Mouse (Mus musculus) lung, postnatal 14 days (tissue): ENCODE results near the gene Tomm6.

ENCODE experiments used
- DNase-seq: peaks from one replicate; pipeline ENCODE4 v3.0.0; 2021

The Tomm6 gene

DNA sequence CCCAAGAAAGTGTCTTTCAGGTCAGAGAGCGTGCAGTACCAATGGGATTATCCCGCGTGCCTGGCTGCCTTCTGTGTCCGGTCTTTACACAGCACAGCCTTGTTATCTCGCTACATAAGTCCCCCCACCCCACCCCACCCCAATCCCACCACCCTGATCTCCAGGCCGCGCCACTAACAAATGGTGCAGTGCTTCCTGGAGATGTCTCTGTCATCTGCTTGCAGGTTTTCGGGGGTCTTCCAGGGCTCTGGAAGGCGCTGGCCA lies at the start of gene Tomm6:
Tomm6 (minus strand) TSS at position 43 of the 264 bp plus-strand sequence.
- no peak for DNase-seq

DNA sequence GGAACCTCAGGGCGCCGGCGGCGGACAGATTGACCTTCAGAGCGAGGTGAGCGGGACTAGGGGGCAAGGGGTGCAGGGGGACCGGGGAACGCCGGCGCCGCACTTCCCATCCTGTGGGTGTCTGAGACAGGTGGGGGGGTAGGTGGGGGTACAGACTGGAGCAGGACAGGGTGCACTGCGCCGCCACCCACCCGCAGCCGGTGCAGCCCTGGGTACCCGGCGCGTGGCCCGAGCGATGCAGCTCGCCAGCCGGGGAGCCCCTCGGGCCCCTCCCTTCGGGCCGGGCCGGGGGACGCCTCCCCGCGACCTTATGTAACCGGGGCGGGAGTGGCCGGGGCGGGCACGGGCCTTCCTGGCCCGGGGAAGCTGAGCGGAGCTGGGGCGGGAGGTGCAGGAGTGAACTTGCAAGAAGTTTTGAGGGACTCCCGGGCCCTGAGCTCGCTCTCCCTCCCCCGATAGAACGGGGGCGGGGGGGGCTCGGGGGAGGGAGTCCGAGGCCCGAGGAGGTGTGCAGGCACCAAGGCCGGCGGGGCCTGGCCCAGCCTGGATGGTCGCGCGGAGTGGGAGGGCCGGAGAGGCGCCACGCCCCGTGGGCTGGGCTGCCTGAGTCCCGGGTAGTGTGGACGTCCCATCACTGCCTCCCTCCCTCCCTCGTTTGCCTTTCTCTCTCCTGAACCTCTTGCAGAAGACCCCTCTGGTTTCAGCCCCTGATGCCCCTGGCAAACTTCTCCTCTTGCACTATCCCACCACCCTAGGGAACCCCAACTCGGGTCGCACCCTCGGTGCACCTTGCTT lies 49.3 kb upstream of the Tomm6 start:
- peak; percentile 90 for DNase-seq

DNA sequence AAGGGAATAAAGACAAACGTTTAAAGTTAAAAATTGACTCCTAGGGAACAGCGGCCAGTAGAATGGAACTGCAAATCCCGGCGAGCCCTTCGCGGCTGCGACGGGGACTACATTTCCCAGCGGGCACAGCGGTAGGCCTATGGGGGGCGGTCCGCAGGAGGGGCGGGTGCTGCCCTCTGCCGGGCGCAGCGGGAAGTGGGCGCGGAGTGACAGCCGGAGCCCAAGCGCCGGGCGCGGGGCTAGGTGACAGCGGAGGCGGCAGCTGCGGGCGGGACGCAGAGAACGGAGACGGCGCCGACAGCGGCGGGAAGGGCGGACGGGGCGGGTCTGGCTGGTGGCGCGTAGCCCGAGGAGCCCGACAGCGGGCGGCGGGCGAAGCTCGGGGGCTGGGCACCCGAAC lies 48.7 kb upstream of the Tomm6 start, which contains the start of gene Tfeb:
Tfeb (plus strand) TSS at position 175 of the 400 bp plus-strand sequence.
- DNase-seq = peak; percentile 99

DNA sequence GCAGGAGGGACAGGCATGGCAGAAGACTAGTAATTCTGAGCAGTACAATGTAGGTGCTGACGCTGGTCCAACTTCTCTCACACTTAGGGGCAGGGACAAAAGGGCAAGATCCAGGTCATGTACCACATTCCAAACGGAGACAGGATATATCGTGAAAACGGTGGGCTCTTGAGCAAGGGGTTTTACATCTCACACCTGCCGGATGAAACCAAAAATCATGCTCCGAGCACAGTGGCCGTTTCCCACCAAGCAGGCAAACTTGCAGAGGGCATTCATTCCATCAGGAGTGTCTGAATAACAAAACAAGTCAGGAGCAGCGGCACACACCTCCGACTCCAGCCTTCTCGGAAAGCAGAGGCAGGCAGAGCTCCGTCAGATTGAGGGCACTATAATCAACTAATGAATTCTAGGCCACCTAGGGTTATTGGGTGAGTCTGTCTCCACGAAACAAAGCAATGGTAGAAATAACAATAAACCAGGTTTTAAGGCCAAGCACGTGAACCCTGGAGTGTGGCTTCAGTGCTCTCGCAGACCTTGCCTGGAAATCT lies 47.4 kb upstream of the Tomm6 start:
- DNase-seq = no peak

DNA sequence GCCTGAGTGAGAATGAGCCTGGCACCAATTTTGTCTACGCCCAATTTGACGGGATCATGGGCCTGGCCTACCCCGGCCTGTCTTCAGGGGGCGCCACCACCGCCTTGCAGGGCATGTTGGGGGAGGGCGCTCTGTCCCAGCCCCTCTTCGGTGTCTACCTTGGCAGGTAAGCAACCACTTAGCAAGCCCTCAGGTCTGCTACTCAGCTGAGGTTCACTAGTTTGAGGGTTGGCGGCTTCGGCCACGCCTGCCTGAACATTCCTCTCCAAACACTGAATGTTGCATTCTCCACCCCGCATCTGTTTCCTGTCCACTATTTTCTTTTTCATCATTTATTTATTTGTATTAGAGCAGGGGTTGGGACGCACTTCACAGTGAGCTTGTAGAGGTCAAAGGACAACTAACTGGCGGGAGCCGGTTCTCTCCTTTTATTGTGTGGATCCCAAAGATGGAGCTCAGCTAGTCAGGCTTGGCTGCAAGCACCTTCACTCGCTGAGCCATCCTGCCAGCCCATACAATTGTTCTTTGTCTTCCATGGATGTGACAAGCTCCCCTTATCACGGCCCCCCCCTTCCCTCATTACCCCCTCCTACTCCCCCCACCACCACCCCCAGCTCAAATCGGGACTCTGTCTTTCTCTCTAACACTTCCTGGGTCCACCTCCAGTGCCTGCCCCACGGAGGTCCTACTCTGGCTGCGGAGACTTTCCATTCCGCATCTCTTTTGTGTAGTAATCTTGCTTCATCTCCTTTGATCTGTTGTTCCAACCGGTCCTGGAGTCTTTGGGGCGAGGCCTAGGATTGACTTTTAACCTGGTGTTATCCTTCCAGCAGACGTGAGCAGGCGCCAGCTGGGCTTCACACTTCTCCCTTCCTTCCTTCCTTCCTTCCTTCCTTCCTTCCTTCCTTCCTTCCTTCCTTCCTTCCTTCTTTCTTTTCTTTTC lies 42.7 kb upstream of the Tomm6 start:
- DNase-seq = peak; percentile 37

DNA sequence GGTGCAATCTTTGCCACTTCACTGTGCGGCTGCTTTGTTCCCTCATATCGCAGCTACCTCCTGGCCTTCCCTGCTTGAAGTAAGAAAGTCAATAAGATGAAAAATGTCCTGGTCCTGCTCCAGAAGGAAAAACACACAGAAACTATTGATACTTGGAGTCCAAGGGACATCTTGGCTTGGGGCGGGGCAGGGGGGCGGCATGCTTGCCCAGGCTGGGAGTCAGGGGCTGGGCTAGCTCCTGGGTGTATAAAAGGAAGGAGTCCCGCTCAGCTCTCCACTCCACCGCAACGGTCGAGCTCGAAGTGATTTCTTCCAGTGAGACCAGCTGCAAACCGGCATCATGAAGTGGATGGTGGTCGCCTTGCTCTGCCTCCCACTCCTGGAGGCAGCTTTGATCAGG lies 38.4 kb upstream of the Tomm6 start, which contains the start of gene Pgc:
Pgc (plus strand) TSS at position 277 of the 400 bp plus-strand sequence.
- no peak for DNase-seq

DNA sequence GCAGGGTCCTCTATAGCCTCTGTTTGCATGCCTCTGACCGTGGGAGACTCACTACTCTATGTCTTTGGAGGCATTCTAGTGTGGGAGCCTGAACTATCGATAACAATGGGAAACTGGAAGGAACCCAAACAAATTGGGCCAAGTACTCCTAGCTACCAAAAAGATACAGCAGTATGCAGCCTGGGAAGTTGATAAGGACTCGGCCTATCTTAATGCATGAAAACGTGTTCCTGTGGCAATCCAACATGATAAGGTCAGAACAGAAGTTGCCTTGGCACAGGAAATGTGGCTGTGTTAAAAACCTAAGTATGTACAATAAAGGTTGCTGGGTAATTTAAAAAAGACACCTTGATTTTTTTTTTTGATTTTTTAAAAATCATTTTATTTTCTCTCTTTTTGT lies 33.0 kb upstream of the Tomm6 start:
- no peak for DNase-seq

DNA sequence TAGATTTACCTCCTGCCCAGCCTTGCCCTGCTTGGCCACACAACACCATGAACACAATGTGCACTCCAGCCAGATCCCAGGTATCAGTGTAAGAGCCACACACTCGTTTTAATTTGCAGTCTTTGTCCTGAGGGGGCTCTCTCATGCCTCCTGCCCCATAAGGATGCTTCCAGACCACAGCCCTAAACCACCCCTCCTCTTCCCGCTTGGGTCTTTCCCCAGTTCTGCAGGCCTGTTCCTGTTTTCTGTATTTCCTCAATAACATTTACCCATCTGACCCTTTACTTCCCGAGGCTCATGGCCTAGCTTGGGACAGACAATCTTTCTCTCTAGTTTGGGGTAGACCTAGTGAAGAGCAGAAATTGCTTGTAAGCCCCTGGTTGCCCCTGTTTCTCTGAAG lies 26.9 kb upstream of the Tomm6 start:
- no peak for DNase-seq

DNA sequence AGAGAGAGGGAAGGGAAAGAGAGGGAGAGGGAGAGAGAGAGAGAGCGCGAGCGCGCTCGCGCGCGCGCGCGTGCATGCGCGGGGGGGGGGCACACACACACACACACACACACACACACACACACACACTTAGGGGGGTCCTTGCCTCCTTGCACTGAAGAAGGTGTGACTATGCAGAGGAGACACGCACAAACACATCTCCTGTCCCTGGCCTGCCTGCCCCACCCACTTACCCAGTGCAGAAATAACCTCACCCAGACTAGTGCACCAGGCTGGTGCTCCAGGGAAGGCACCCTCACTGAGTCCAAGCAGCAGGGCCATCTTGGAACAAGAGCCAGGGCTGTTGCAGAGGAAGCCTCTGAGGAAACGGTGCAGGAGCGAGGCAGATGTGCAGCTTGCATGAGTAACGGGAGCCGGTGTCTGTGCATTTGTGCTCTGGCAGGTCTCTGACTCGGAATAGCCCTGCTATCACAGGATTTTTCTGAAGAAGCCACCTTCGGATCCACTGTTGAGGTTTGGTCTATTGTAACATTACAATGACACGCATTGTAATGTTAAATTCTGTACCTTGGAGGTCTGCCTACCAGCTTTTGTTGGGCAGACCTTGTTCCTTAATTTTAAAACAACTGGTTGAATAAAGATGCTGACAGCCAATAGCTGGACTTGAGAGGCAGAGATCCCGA lies 24.8 kb upstream of the Tomm6 start:
- DNase-seq = no peak

DNA sequence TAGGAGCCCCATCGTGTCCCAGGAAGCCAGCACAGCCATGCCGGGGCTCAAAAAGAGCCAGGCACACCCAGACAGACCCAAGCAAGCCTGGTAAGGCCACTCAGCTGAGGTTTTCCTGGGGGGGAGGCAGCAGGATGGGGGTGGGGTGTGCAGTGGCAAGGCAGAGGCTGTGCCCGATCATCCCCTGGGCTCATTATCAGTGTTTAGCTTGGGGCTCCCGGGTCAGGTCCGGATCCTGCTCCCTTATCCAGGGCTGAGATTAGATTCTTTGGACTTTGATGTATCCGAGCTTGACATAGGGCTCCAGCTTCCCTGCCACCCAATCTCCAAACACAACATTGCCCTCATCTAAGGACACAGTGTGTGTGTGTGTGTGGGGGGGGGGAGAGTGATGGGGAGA lies 23.7 kb upstream of the Tomm6 start:
- DNase-seq = no peak

DNA sequence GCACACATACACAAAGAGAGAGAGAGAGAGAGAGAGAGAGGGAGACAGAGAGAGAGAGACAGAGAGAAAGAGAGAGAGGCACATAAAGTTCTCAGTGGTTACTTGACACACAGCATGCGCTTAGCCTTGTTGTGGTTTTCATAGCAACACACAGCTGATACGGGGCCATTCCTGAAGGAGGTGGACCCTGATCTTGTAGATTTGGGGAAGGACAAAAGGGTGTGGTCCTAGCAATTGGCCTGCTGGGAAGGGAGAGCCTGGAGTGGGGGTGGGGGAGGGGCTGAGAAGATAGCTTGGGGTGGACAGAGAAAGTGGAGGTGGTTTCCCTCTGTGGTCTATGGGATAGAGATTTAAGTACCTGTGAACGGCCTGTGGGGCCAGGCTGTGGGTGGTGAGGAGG lies 21.9 kb upstream of the Tomm6 start:
- DNase-seq = no peak

DNA sequence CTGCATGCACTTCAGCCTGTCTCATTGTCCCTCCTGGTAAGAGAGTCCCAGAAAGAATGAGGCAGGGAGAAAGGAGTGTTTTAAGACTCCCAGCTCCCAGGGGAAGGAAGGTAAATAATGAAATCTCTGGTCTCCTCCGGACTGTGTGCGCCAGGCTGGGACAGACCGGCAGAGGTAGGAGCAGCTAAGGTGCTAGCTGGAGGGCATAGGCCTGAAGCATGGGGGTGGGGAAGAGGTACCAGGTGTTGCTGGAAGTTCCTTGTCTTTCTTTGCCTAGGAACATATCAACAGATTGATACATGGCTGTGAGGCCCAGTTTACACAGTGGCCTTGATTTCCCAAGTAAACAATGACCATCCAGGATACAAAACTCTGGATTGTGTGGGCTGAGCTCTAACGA lies 20.8 kb upstream of the Tomm6 start:
- DNase-seq = no peak

DNA sequence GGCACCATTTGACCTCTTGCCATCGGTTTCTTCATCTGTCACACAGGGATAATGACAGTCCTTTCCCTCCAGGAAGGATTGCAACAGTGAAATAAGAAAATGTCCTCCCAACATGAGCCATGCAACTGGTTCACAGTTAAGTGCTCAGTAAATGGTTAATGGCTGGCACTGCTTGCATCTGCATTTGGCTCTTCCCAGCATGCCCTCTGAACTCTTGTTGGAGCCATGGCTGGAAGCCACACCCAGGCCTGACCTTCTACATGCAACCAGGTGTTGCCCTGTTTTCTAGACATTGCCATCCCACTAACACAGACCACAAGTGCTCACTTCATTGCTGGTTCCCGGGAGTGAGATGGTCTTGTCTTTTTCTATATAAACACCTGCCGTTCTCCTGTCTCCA lies 19.8 kb upstream of the Tomm6 start:
- no peak for DNase-seq

DNA sequence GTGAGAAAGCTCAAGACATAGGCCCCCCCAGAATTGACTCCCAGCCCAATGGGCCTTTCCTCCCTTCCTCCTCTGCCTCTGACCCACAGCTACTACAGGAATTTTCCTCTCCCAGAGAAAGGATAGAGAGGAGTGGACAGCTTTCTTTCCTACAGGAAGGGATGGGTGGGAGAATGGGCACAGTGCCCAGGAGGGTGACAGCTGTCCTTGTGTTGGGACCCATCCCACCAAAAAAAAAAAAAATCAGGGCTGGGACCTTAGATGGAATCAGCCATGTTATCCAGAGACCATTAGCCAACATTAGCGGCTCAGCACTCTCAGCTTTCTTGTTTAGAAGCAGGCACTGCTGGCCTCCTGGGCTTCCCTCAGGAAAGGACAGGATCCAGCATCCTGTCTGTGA lies 18.0 kb upstream of the Tomm6 start:
- peak; percentile 20 for DNase-seq

DNA sequence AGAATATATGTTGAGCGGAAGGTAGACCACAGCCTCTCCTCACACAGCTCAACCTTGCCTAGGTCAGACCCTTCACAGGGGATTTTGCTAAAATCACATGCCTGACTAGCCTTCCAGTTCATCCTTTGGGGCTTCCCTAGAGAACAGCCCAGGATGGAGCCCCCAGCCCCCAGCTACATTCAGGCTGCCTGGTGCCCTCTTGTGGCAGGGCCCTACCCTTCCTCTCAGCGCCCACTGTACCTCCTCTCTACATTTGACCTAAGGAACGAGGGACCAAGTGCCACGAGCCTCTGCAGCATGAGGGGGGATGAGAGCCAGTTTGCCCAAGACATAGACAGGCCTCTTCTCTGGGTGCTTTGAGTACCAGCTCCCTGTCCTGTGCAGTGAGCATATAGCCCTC lies 16.5 kb upstream of the Tomm6 start:
- DNase-seq = no peak

DNA sequence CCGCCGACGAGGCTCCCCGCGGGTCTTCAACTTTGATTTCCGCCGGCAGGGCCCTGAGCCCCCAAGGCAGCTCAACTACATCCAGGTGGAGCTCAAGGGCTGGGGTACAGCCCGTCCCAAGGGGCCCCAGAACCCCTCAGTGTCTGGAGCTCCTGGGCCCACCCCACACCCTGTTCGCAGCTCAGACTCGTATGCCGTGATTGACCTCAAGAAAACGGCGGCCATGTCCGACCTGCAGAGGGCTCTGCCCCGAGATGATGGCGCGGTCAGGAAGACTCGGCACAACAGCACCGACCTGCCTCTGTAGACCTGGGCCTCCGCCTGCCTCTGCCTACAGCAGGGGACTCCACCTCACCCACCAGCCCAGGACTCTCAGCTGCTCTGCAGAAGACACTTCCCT lies 15.4 kb upstream of the Tomm6 start:
- DNase-seq = no peak

DNA sequence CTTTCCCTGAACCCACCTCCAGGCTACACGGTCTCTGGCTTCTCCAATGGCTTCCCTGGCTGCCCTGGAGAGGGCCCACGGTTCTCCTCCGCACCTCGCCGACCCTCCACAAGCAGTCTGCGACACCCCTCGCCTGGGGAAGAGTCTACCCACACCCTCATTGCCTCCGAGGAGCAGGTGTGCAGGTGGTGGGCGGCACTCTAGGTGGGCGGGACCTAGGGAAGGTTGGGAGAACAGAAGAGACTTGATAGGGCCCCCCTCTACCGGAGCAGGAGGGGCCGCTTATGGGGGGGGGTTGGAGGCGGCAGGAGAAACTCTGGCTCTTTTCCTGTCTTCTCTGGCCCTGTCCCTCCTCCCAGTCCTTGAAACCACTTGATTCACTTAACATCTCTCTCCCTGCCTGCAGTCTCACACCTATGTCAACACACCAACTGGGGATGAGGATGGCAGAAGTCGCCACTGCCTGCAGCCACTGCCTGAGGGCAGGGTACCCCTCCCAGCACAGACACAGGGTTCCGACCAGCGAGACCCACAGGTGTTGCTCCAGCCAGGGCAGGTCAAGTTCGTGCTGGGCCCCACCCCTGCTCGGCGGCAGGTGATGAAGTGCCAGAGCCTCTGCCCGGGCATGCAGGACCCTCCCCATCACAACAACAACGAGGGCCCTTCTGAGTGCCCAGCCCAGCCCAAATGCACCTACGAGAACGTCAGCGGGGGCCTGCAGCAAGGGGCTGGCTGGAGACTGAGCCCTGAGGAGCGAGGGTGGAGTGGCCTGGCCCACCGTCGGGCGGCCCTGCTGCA lies 14.6 kb upstream of the Tomm6 start:
- no peak for DNase-seq

DNA sequence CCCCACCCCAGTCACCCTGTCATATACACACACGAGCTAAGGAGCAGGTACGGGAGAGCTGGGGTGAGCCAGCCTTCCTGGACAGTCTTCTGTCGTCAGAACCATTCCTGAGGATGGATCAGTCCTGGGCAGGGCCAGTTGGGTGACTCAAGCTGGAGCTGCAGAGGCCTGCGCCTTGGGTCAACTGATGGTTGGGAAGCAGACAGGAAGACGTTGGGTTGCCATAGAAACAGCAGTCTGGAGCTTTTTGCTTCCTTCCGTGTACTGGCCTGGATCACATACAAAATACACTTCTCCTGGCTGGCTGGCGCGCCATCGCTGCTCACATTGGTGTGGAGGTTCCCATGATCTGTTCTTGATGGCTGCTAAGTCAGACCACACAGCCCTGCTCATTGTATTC lies 13.6 kb upstream of the Tomm6 start:
- no peak for DNase-seq

DNA sequence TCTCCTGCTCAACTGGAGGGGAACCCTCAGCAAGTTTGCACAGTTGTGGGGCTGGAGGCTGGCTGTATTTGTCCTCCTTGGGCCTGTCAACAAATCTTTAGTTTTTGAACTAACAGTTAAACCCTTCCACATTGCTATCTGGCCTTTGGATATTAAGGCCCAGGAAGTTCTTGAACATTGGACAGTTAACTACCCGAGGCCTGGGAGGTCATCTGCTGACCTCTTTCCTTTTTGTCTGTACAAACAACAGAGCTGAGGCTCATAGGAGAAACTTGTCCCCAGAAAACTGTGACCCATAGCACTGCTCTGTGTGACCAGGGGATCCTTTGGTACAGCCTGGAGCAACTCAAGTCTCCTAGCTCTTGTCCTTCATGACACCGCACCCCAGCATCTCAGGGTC lies 10.9 kb upstream of the Tomm6 start:
- no peak for DNase-seq

DNA sequence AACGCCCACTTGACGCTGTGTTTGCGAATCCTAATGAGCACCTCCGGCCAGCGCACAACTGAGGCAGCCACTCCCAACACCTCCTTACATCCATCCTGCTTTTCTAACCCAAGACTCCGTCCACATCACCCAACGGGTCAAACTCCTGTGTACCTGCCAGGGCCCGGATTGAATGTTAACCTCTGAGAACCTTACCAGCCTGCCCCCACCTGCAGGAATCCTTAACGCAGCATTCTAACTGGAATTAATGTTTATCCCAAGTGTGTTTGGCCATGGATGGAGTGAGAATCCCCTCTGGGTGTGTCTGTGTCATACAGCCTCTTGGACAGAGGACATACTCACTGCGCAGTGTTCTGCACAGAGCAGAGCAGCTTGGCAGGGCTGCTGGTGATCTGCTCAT lies 10.0 kb upstream of the Tomm6 start:
- DNase-seq = no peak

DNA sequence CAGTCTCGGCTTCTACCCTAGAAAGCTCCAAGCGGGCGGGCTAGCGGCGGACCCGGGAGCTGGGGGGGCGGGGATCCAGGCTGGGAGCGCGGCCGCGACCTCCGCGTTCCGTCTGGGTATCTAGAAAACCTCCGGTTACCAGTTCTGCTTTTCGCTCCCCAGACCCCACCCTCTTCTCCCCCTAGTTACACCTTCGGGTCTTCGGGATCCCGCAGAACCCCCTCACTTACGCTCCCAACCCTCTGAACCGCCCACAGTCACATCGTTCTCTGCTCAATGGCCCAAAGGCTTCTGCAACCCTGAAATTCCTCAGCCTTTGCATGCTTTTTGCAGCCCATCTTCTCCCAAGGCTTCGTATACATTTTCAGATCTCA lies 7.1 kb upstream of the Tomm6 start:
- DNase-seq = no peak

DNA sequence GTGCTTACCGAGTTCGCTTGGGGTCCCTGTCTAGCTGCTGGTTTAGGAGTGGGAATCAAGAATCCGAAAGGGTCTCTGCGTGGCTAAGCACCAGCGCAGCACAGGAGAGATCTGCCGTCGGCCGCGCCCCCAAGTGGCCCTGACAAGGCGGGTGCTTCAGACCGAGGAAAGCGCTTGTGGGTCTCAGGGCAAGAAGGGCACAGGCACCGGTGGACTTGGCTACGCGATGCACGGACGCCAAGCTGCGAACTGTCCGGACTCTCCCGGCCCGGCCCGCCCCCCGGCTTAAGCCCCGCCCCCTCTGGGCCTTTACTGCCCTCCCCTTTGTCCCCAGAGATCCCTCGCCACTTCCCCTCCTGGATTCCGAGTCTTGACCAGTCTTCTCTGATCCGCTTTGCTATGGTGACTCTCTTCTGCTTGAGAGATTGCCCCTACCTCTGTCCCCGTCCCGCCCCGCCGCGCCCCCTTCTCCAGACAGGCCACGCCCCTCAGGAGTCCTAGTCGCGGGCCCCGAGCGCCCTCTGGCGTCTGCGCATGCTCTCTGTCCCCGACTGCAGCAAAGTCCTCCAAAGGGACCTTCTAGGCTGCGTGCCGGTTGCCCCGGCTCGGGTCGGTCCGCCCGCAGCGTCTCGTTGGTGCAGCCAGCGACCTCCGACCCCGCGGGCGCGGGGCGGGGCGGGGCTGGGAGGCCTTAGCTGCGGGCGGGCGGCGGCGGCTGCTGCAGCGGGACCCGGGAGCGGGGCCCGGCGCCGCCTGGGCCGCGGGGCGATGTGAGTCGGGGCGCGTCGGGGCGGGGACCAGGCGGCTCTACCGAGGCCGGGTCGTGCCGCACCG lies 6.5 kb upstream of the Tomm6 start, which contains the start of gene Prickle4:
Prickle4 (minus strand) TSS at position 234 of the 834 bp plus-strand sequence.
- DNase-seq = peak; percentile 99
